Mouse (Mus musculus) ES-Bruce4 (cell line): ENCODE data around the gene Mroh7. TPM values are rescaled to one million over a fixed set of nuclear protein-coding genes. Genes with fewer than 3 reads are reported as not detected.

Source experiments
- H3K27ac ChIP-seq: 2 replicates; pipeline ENCODE4 v1.5.1; 2012; ENCODE audit warnings: low read length, inconsistent platforms; ENCODE audit not compliant: insufficient read depth
- H3K27me3 ChIP-seq: 2 replicates; pipeline ENCODE4 v1.6.1; 2012; ENCODE audit warnings: mild to moderate bottlenecking, low read length, inconsistent platforms; ENCODE audit not compliant: control insufficient read depth, poor library complexity, insufficient read depth, severe bottlenecking
- H3K36me3 ChIP-seq: 2 replicates; pipeline ENCODE4 v1.6.1; 2012; ENCODE audit warnings: inconsistent platforms, mild to moderate bottlenecking, low read length, moderate library complexity; ENCODE audit not compliant: control insufficient read depth, poor library complexity, insufficient read depth, severe bottlenecking
- H3K4me1 ChIP-seq: one replicate; pipeline ENCODE4 v1.8.1; 2011; ENCODE audit warnings: low read length; ENCODE audit not compliant: control insufficient read depth, insufficient read depth
- H3K4me3 ChIP-seq: 2 replicates; pipeline ENCODE4 v1.5.1; 2011; ENCODE audit warnings: low read depth, mild to moderate bottlenecking, low read length
- H3K9ac ChIP-seq: 2 replicates; pipeline ENCODE4 v1.6.1; 2012; ENCODE audit warnings: low read depth, mild to moderate bottlenecking, inconsistent platforms; ENCODE audit not compliant: poor library complexity, severe bottlenecking
- H3K9me3 ChIP-seq: replicated peaks from 2 replicates; pipeline ENCODE4 v1.6.1; 2012; ENCODE audit warnings: mild to moderate bottlenecking, low read length, inconsistent platforms; ENCODE audit not compliant: control insufficient read depth, poor library complexity, insufficient read depth, severe bottlenecking
- CTCF ChIP-seq: IDR thresholded peaks from one replicate; pipeline ENCODE4 v1.8.1; 2011; ENCODE audit warnings: low read depth, low read length
- EP300 ChIP-seq: IDR thresholded peaks from 2 replicates; pipeline ENCODE4 v1.6.1; 2011; ENCODE audit warnings: low read depth, low read length; ENCODE audit not compliant: insufficient read depth
- POLR2A ChIP-seq: IDR thresholded peaks from one replicate; pipeline ENCODE4 v1.8.1; 2011; ENCODE audit warnings: low read length; ENCODE audit not compliant: insufficient read depth
- polyA plus RNA-seq: library from polyadenylated mRNA; stranded (reverse); fragments of >200 nt; gene quantifications from 2 replicates; pipeline ENCODE4 v1.2.4, GENCODE M21; 2011; ENCODE audit warnings: low read depth; ENCODE audit not compliant: missing spikeins, insufficient read depth, insufficient read length

The Mroh7 gene
- polyA plus RNA-seq, 1 experiment, result 0.51 TPM

GRCm38 (mm10) chr4:106643483-106644217, 87.1 kb downstream of the Mroh7 start:
- H3K9ac ChIP-seq, result no peak overlapping the region
- no peaks in the 10 kb centered on the region for H3K36me3 ChIP-seq
- no peaks in the 10 kb centered on the region for H3K4me1 ChIP-seq
- H3K4me3 ChIP-seq, result no peak overlapping the region
- no peak overlapping the region for H3K27ac ChIP-seq
- no peaks in the 10 kb centered on the region for H3K9me3 ChIP-seq
- H3K27me3 ChIP-seq, result no peaks in the 10 kb centered on the region
- no peak for TF ChIP-seq POLR2A
- no peak for TF ChIP-seq EP300
- TF ChIP-seq CTCF, result no peak

- no peaks in the 10 kb centered on the region for H3K36me3 ChIP-seq
- H3K9me3 ChIP-seq, result no peaks in the 10 kb centered on the region
- TF ChIP-seq EP300, result no peak
- no peak for TF ChIP-seq CTCF
- TF ChIP-seq POLR2A, result no peak
- no peak overlapping the region for H3K4me3 ChIP-seq
- no peaks in the 10 kb centered on the region for H3K27me3 ChIP-seq
- H3K4me1 ChIP-seq, result no peaks in the 10 kb centered on the region
- H3K27ac ChIP-seq, result no peak overlapping the region
- H3K9ac ChIP-seq, result no peak overlapping the region
These were observed 96.6 kb downstream of the Mroh7 start for GRCm38 (mm10) chr4:106634086-106634479.

- no peak overlapping the region for H3K27ac ChIP-seq
- H3K9ac ChIP-seq, result no peak overlapping the region
These were observed 97.2 kb downstream of the Mroh7 start for GRCm38 (mm10) chr4:106633281-106634085.

GRCm38 (mm10) chr4:106632313-106632712, 98.4 kb downstream of the Mroh7 start:
- TF ChIP-seq CTCF (no peak), POLR2A (no peak), EP300 (no peak)
- no peaks in the 10 kb centered on the region for H3K27me3 ChIP-seq
- no peaks in the 10 kb centered on the region for H3K9me3 ChIP-seq
- H3K4me3 ChIP-seq, result no peak overlapping the region
- no peak overlapping the region for H3K27ac ChIP-seq
- no peaks in the 10 kb centered on the region for H3K36me3 ChIP-seq
- peaks cover 3% of the 10 kb centered on the region for H3K4me1 ChIP-seq
- H3K9ac ChIP-seq, result no peak overlapping the region

More at GRCm38 (mm10) chr4:106633281-106634085, 97.2 kb downstream of the Mroh7 start:
- Histone ChIP-seq H3K9me3 (no peaks in the 10 kb centered on the region), H3K36me3 (no peaks in the 10 kb centered on the region), H3K27me3 (no peaks in the 10 kb centered on the region), H3K4me3 (no peak overlapping the region), H3K4me1 (peaks cover 3% of the 10 kb centered on the region)
- TF ChIP-seq POLR2A, result no peak
- TF ChIP-seq CTCF, result no peak
- TF ChIP-seq EP300, result no peak

Other genes with a start within 250 kb of the Mroh7 start
- gene Bsnd, start 238.6 kb downstream of the Mroh7 start, polyA plus RNA-seq, result not detected in 2 replicates
- 77.5 and 85.2 TPM in 2 replicates for gene Dhcr24, start 169.9 kb downstream of the Mroh7 start, polyA plus RNA-seq
- 1.3 and 2.0 TPM in 2 replicates for gene Lexm, start 113.7 kb downstream of the Mroh7 start, polyA plus RNA-seq
- gene Ttc22, start 108.5 kb downstream of the Mroh7 start, polyA plus RNA-seq, result not detected in 2 replicates
- gene Pars2, start 79.9 kb downstream of the Mroh7 start, polyA plus RNA-seq, result 7.2 and 10.0 TPM in 2 replicates
- 60.6 and 71.6 TPM in 2 replicates for gene Ttc4, start 52.0 kb downstream of the Mroh7 start, polyA plus RNA-seq
- not detected in 2 replicates for gene Fam151a, start 3.0 kb upstream of the Mroh7 start, polyA plus RNA-seq
- gene Acot11, start 74.1 kb upstream of the Mroh7 start, polyA plus RNA-seq, result 3.8 and 4.7 TPM in 2 replicates
- 245 and 248 TPM in 2 replicates for gene Ssbp3, start 179.8 kb upstream of the Mroh7 start, polyA plus RNA-seq